Mouse (Mus musculus): ENCODE measurements around the gene Olfr924. TPM values are rescaled to one million over a fixed set of nuclear protein-coding genes. Genes with fewer than 3 reads are reported as not detected.

Gene Olfr924
- total RNA-seq (2023): not detected

GRCm38 (mm10) chr9:38844149-38844548 lies at the start of gene Olfr924:
TSS of gene Olfr924 (plus strand) at chr9:38844449.

GRCm38 (mm10) chr9:38814314-38814713 lies 29.9 kb upstream of the Olfr924 start, which contains the start of gene Olfr922:
TSS of gene Olfr922 (plus strand) at chr9:38814614.

GRCm38 (mm10) chr9:38826245-38826644 lies 18.0 kb upstream of the Olfr924 start, which contains the start of gene Olfr923:
TSS of gene Olfr923 (plus strand) at chr9:38826545.

GRCm38 (mm10) chr9:38854760-38855159 lies 10.5 kb downstream of the Olfr924 start, which contains the start of gene Olfr26:
TSS of gene Olfr26 (plus strand) at chr9:38855060.

GRCm38 (mm10) chr9:38876826-38877225 lies 32.6 kb downstream of the Olfr924 start, which contains the start of gene Olfr926:
TSS of gene Olfr926 (plus strand) at chr9:38877126.

Other genes starting within 250 kb of the Olfr924 start
- gene Olfr914, start 239.3 kb upstream of the Olfr924 start, total RNA-seq (2023): not detected
- gene Olfr916, start 184.6 kb upstream of the Olfr924 start, total RNA-seq (2023): not detected
- not detected for gene Olfr917, start 178.6 kb upstream of the Olfr924 start, total RNA-seq (2023)
- gene Olfr918, start 169.8 kb upstream of the Olfr924 start, total RNA-seq (2023): not detected
- not detected for gene Olfr919, start 140.8 kb upstream of the Olfr924 start, total RNA-seq (2023)
- gene Vwa5a, start 126.2 kb upstream of the Olfr924 start, total RNA-seq (2023): 5.0 TPM
- gene Olfr920, start 92.2 kb upstream of the Olfr924 start, total RNA-seq (2023): 0.12 TPM
- not detected for gene Olfr921, start 71.4 kb upstream of the Olfr924 start, total RNA-seq (2023)
- gene Olfr922, start 29.8 kb upstream of the Olfr924 start, total RNA-seq (2023): not detected
- gene Olfr923, start 17.9 kb upstream of the Olfr924 start, total RNA-seq (2023): not detected
- not detected for gene Olfr26, start 10.6 kb downstream of the Olfr924 start, total RNA-seq (2023)
- gene Olfr926, start 32.7 kb downstream of the Olfr924 start, total RNA-seq (2023): not detected
- not detected for gene Olfr930, start 85.4 kb downstream of the Olfr924 start, total RNA-seq (2023)
- gene Olfr933, start 127.9 kb downstream of the Olfr924 start, total RNA-seq (2023): not detected
- gene Olfr934, start 143.9 kb downstream of the Olfr924 start, total RNA-seq (2023): not detected
- not detected for gene Olfr935, start 155.2 kb downstream of the Olfr924 start, total RNA-seq (2023)
- gene Olfr146, start 178.9 kb downstream of the Olfr924 start, total RNA-seq (2023): not detected
- not detected for gene Olfr937, start 220.5 kb downstream of the Olfr924 start, total RNA-seq (2023)
- gene Olfr938, start 234.4 kb downstream of the Olfr924 start, total RNA-seq (2023): not detected

All from CD4-positive naive resting alpha-beta T cell, adult 76 days (primary cell).